Mouse (Mus musculus): ENCODE measurements around the gene Ptprm. TPM values are rescaled to one million over a fixed set of nuclear protein-coding genes. Genes with fewer than 3 reads are reported as not detected.

The Ptprm gene
- polyA plus RNA-seq, 1 experiment from 2014 or later, result 19.9 TPM

DNA sequence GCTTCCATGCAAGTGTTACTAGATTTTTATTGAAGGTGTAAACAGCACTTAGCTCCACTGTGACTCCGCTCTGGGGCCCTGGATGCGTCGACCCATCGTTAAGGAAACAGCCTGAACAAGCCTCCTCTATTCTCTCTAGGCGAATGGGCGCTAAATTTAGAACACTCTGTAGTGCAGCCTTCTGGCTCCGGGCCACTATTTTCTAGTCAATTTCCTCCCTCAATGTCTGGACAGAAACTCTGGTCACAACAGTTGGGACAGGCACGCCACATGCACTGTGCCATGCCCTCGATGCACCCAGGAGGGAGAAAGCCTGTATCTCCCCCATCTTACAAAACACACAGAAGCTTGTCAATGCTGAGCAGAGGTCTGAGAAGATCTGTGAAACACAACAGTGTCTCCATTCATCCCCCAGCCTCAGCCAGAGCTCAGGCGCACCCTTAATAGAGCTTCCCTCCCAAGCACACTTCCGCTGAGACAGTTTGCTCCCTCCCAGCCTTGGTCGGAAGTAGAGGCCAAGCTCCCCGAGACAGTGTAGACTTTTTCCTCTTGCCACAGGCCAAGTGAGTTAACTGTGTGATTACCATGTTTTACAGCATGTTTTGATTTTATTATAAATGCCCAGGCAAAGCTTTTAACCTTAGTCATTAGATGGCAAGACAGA is 220.7 kb downstream of the Ptprm start:
- peak overlapping the region; percentile 13; the same call in 1 of the 2 replicates for H3K4me2 ChIP-seq (ENCODE audit: low read length)
- no peak overlapping the region for H3K4me3 ChIP-seq (ENCODE audit: low read length)
- H3K27ac ChIP-seq (ENCODE audit: low read depth, low read length), result peak overlapping the region; percentile 68
- H3K9ac ChIP-seq (ENCODE audit: low read depth, low read length), result no peak overlapping the region
- H3K27me3 ChIP-seq (replicated peaks; ENCODE audit: control insufficient read depth, insufficient read depth, low read length), result no peaks in the 10 kb centered on the region
- peak; percentile 90 for ATAC-seq
- 34% methylated on average over 13 of the region's 13 CpGs for WGBS
- no peaks in the 10 kb centered on the region for H3K36me3 ChIP-seq (ENCODE audit: control insufficient read depth, insufficient read depth, low read length)
- no peaks in the 10 kb centered on the region for H3K9me3 ChIP-seq (ENCODE audit: control insufficient read depth, low read length)
- H3K4me1 ChIP-seq (ENCODE audit: control insufficient read depth, insufficient read depth, low read depth, low read length), result peaks cover 7% of the 10 kb centered on the region

GRCm38 (mm10) chr17:67133026-67133425 is 221.2 kb downstream of the Ptprm start:
- Histone ChIP-seq H3K27ac (ENCODE audit: low read depth, low read length) (no peak overlapping the region), H3K36me3 (ENCODE audit: control insufficient read depth, insufficient read depth, low read length) (no peaks in the 10 kb centered on the region), H3K9me3 (ENCODE audit: control insufficient read depth, low read length) (no peaks in the 10 kb centered on the region), H3K4me2 (ENCODE audit: low read length) (no peak overlapping the region), H3K27me3 (replicated peaks; ENCODE audit: control insufficient read depth, insufficient read depth, low read length) (no peaks in the 10 kb centered on the region), H3K4me3 (ENCODE audit: low read length) (no peak overlapping the region), H3K4me1 (ENCODE audit: control insufficient read depth, insufficient read depth, low read depth, low read length) (peaks cover 7% of the 10 kb centered on the region), H3K9ac (ENCODE audit: low read depth, low read length) (no peak overlapping the region)
- ATAC-seq, result no peak
- WGBS, result 97% methylated on average over 4 of the region's 4 CpGs

- H3K27me3 ChIP-seq (replicated peaks; ENCODE audit: control insufficient read depth, insufficient read depth, low read length), result no peaks in the 10 kb centered on the region
- no peak overlapping the region for H3K4me3 ChIP-seq (ENCODE audit: low read length)
- WGBS, result 69% methylated on average over 7 of the region's 7 CpGs
- H3K36me3 ChIP-seq (ENCODE audit: control insufficient read depth, insufficient read depth, low read length), result no peaks in the 10 kb centered on the region
- peaks cover 7% of the 10 kb centered on the region for H3K4me1 ChIP-seq (ENCODE audit: control insufficient read depth, insufficient read depth, low read depth, low read length)
- H3K27ac ChIP-seq (ENCODE audit: low read depth, low read length), result no peak overlapping the region
- H3K9ac ChIP-seq (ENCODE audit: low read depth, low read length), result no peak overlapping the region
- H3K4me2 ChIP-seq (ENCODE audit: low read length), result no peak overlapping the region
- H3K9me3 ChIP-seq (ENCODE audit: control insufficient read depth, low read length), result no peaks in the 10 kb centered on the region
- ATAC-seq, result no peak
Observed at GRCm38 (mm10) chr17:67127530-67127929, 226.7 kb downstream of the Ptprm start.

DNA sequence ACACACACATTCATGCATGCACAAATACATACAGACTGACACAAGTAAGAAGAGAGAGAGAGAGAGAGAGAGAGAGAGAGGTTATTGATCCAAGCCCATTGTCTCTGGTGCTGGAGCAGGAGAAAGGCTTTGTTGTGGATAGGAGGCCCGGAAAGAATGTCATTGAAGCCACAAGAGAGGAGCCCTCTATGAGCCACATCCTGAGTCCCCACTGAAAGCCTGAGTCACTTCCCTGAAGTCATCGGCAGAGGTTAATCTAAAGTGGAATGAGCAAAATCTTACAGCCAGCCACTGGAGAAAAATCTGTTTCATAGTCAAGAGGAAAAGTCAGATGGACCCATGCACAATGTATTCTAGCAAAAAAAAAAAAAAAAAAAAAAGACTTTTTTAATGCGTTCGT is 228.7 kb downstream of the Ptprm start:
- no peaks in the 10 kb centered on the region for H3K9me3 ChIP-seq (ENCODE audit: control insufficient read depth, low read length)
- WGBS, result 61% methylated on average over 4 of the region's 4 CpGs
- no peak overlapping the region for H3K4me3 ChIP-seq (ENCODE audit: low read length)

DNA sequence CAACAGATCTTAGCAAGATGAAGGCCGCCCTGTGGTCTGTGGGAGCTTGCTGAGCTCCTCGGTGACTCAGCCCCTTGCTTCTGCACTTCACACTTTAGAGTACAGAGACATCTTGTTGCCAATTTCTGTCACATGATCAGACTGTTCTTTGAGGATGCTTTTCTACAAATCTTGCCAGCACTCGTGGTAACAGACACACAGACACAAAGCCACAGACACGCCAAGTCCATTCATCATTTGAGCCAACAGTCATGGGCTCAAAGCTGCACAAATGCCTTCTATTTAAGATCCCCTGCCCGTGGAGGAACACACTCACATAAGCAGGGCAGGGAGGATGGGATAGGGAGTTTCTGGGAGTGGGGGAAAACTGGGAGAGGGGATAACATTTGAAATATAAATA is 230.0 kb downstream of the Ptprm start:
- H3K27ac ChIP-seq (ENCODE audit: low read depth, low read length), result no peak overlapping the region
- 54% methylated on average over 5 of the region's 5 CpGs for WGBS
- H3K36me3 ChIP-seq (ENCODE audit: control insufficient read depth, insufficient read depth, low read length), result no peaks in the 10 kb centered on the region
- H3K4me1 ChIP-seq (ENCODE audit: control insufficient read depth, insufficient read depth, low read depth, low read length), result peaks cover 8% of the 10 kb centered on the region
- no peak overlapping the region for H3K9ac ChIP-seq (ENCODE audit: low read depth, low read length)
- no peak overlapping the region for H3K4me3 ChIP-seq (ENCODE audit: low read length)
- no peaks in the 10 kb centered on the region for H3K9me3 ChIP-seq (ENCODE audit: control insufficient read depth, low read length)
- no peaks in the 10 kb centered on the region for H3K27me3 ChIP-seq (replicated peaks; ENCODE audit: control insufficient read depth, insufficient read depth, low read length)
- ATAC-seq, result peak; percentile 83
- no peak overlapping the region for H3K4me2 ChIP-seq (ENCODE audit: low read length)

More for the DNA sequence above, 228.7 kb downstream of the Ptprm start:
- Histone ChIP-seq H3K9ac (ENCODE audit: low read depth, low read length) (no peak overlapping the region), H3K4me1 (ENCODE audit: control insufficient read depth, insufficient read depth, low read depth, low read length) (peaks cover 8% of the 10 kb centered on the region), H3K36me3 (ENCODE audit: control insufficient read depth, insufficient read depth, low read length) (no peaks in the 10 kb centered on the region), H3K4me2 (ENCODE audit: low read length) (no peak overlapping the region), H3K27ac (ENCODE audit: low read depth, low read length) (no peak overlapping the region), H3K27me3 (replicated peaks; ENCODE audit: control insufficient read depth, insufficient read depth, low read length) (no peaks in the 10 kb centered on the region)
- no peak for ATAC-seq

DNA sequence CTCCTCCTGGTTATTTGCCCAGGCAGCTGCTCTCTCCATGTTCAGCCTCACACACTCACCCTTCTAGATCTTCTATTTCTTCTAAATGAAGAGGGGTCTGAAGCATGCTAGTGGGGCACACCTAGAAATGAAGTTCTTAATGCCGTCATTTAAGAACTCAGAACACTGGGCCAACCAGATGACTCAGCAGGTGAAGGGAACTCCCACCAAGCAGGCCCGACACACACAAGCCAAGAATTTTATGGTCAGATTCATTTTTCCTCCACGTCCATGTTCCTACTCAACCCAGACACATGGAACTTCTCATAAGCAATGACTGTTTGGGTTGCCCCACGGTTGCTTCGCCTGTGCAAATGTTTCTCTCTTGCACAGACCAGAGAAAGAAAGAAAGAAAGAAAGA is 230.5 kb downstream of the Ptprm start:
- no peaks in the 10 kb centered on the region for H3K9me3 ChIP-seq (ENCODE audit: control insufficient read depth, low read length)
- 77% methylated on average over 5 of the region's 5 CpGs for WGBS
- no peak for ATAC-seq
- no peak overlapping the region for H3K9ac ChIP-seq (ENCODE audit: low read depth, low read length)
- H3K36me3 ChIP-seq (ENCODE audit: control insufficient read depth, insufficient read depth, low read length), result no peaks in the 10 kb centered on the region
- H3K27me3 ChIP-seq (replicated peaks; ENCODE audit: control insufficient read depth, insufficient read depth, low read length), result no peaks in the 10 kb centered on the region
- H3K4me2 ChIP-seq (ENCODE audit: low read length), result no peak overlapping the region
- peaks cover 8% of the 10 kb centered on the region for H3K4me1 ChIP-seq (ENCODE audit: control insufficient read depth, insufficient read depth, low read depth, low read length)
- H3K4me3 ChIP-seq (ENCODE audit: low read length), result no peak overlapping the region
- H3K27ac ChIP-seq (ENCODE audit: low read depth, low read length), result no peak overlapping the region

GRCm38 (mm10) chr17:67120863-67121262 is 233.4 kb downstream of the Ptprm start:
- peaks cover 4% of the 10 kb centered on the region; the same call in 1 of the 2 replicates for H3K4me1 ChIP-seq (ENCODE audit: control insufficient read depth, insufficient read depth, low read depth, low read length)
- ATAC-seq, result 0 out of 2 replicates have a peak, but pooled peaks have one; percentile 19

DNA sequence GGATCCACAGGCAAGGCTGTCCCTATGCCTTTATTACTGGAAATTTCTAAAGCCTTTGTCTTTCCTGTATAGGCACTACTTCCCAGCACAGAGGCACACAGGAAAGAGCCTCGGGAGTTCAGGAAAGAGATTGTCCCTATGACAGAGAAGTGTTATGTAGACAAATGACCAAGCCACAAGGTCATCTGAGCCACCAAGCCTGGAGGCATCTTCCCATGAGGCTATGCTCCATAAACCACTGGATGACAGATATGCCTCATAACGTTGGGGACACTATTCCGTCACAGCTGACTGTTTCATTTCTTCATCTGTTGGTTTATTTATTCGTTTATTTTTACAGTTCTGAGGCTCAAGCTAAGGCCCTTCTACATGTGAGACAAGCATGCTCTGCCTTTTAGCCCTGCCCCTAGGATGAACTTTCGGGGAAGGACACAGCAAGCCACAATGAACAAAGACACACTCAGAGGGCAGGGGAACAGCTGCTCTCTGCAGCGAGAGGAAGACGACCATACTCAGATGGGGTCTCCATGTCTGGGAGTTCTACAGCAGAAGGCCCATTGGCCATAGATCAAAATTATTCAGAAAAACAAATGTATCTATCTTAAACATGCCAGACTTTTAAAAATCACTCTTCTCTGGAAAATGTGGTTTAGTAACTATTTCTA is 235.4 kb downstream of the Ptprm start:
- Histone ChIP-seq H3K9ac (ENCODE audit: low read depth, low read length) (no peak overlapping the region), H3K4me3 (ENCODE audit: low read length) (no peak overlapping the region), H3K27ac (ENCODE audit: low read depth, low read length) (no peak overlapping the region), H3K27me3 (replicated peaks; ENCODE audit: control insufficient read depth, insufficient read depth, low read length) (no peaks in the 10 kb centered on the region), H3K4me1 (ENCODE audit: control insufficient read depth, insufficient read depth, low read depth, low read length) (peaks cover 4% of the 10 kb centered on the region; the same call in 1 of the 2 replicates), H3K9me3 (ENCODE audit: control insufficient read depth, low read length) (no peaks in the 10 kb centered on the region), H3K4me2 (ENCODE audit: low read length) (no peak overlapping the region), H3K36me3 (ENCODE audit: control insufficient read depth, insufficient read depth, low read length) (no peaks in the 10 kb centered on the region)
- ATAC-seq, result no peak
- 52% methylated on average over 7 of the region's 7 CpGs for WGBS

More at GRCm38 (mm10) chr17:67120863-67121262, 233.4 kb downstream of the Ptprm start:
- Histone ChIP-seq H3K4me3 (ENCODE audit: low read length) (no peak overlapping the region), H3K9me3 (ENCODE audit: control insufficient read depth, low read length) (no peaks in the 10 kb centered on the region), H3K27ac (ENCODE audit: low read depth, low read length) (no peak overlapping the region), H3K36me3 (ENCODE audit: control insufficient read depth, insufficient read depth, low read length) (no peaks in the 10 kb centered on the region), H3K9ac (ENCODE audit: low read depth, low read length) (no peak overlapping the region), H3K27me3 (replicated peaks; ENCODE audit: control insufficient read depth, insufficient read depth, low read length) (no peaks in the 10 kb centered on the region), H3K4me2 (ENCODE audit: low read length) (no peak overlapping the region)
- WGBS, result 52% methylated on average over 5 of the region's 5 CpGs

- no peaks in the 10 kb centered on the region for H3K9me3 ChIP-seq (ENCODE audit: control insufficient read depth, low read length)
- H3K27ac ChIP-seq (ENCODE audit: low read depth, low read length), result no peak overlapping the region
- no peak for ATAC-seq
- no peaks in the 10 kb centered on the region for H3K27me3 ChIP-seq (replicated peaks; ENCODE audit: control insufficient read depth, insufficient read depth, low read length)
- no peak overlapping the region for H3K4me3 ChIP-seq (ENCODE audit: low read length)
- no peak overlapping the region for H3K9ac ChIP-seq (ENCODE audit: low read depth, low read length)
- WGBS, result 76% methylated on average over 2 of the region's 2 CpGs
- no peaks in the 10 kb centered on the region for H3K4me1 ChIP-seq (ENCODE audit: control insufficient read depth, insufficient read depth, low read depth, low read length)
- no peak overlapping the region for H3K4me2 ChIP-seq (ENCODE audit: low read length)
- H3K36me3 ChIP-seq (ENCODE audit: control insufficient read depth, insufficient read depth, low read length), result no peaks in the 10 kb centered on the region
Observed at GRCm38 (mm10) chr17:67114842-67115241, 239.4 kb downstream of the Ptprm start.

All from hindbrain, embryonic 16.5 days (tissue).